Mouse (Mus musculus) forebrain, embryonic 12.5 days (tissue): ENCODE measurements around the gene Islr. TPM values are rescaled to one million over a fixed set of nuclear protein-coding genes. Genes with fewer than 3 reads are reported as not detected.

Source experiments
- ATAC-seq: fragments of 200-750 bp; cut with Nextera tagmentation; 2 replicates; pipeline ENCODE4 v1.8.0; 2017; ENCODE audit warnings: moderate TSS enrichment; ENCODE audit not compliant: low FRiP score
- H3K27ac ChIP-seq: fragments of 300-500 bp; sonication (generic); 2 replicates; pipeline ENCODE4 v1.5.1; 2016; ENCODE audit warnings: mild to moderate bottlenecking
- H3K27me3 ChIP-seq: fragments of 300-500 bp; sonication (generic); 2 replicates; pipeline ENCODE4 v1.6.1; 2016; ENCODE audit warnings: mild to moderate bottlenecking
- H3K36me3 ChIP-seq: fragments of 300-500 bp; sonication (generic); replicated peaks from 2 replicates; pipeline ENCODE4 v1.6.1; 2016; ENCODE audit warnings: mild to moderate bottlenecking
- H3K4me1 ChIP-seq: fragments of 300-500 bp; sonication (generic); 2 replicates; pipeline ENCODE4 v1.6.1; 2016
- H3K4me2 ChIP-seq: fragments of 300-500 bp; sonication (generic); 2 replicates; pipeline ENCODE4 v1.6.1; 2016; ENCODE audit warnings: mild to moderate bottlenecking, moderate library complexity
- H3K4me3 ChIP-seq: fragments of 300-500 bp; sonication (generic); replicated peaks from 2 replicates; pipeline ENCODE4 v1.5.1; 2016; ENCODE audit warnings: mild to moderate bottlenecking
- H3K9ac ChIP-seq: fragments of 300-500 bp; sonication (generic); 2 replicates; pipeline ENCODE4 v1.6.1; 2016; ENCODE audit warnings: mild to moderate bottlenecking
- H3K9me3 ChIP-seq: fragments of 300-500 bp; sonication (generic); 2 replicates; pipeline ENCODE4 v1.6.1; 2016
- WGBS: fragments of 180-500 bp; shearing (Covaris S2); methylation state at CpG from one replicate; pipeline ENCODE4 v1.1.7; 2016; 5-methylcytosine and 5-hydroxymethylcytosine counted together
- polyA plus RNA-seq: library from polyadenylated mRNA; unstranded; fragments of >200 nt; fragmentation: Nextera tagmentation; extraction: Ambion mirVana; gene quantifications from 2 replicates; pipeline ENCODE4 v1.2.1, GENCODE M21; 2016

Islr gene
- polyA plus RNA-seq, 1 experiment from 2014 or later, result 17.9 TPM

DNA sequence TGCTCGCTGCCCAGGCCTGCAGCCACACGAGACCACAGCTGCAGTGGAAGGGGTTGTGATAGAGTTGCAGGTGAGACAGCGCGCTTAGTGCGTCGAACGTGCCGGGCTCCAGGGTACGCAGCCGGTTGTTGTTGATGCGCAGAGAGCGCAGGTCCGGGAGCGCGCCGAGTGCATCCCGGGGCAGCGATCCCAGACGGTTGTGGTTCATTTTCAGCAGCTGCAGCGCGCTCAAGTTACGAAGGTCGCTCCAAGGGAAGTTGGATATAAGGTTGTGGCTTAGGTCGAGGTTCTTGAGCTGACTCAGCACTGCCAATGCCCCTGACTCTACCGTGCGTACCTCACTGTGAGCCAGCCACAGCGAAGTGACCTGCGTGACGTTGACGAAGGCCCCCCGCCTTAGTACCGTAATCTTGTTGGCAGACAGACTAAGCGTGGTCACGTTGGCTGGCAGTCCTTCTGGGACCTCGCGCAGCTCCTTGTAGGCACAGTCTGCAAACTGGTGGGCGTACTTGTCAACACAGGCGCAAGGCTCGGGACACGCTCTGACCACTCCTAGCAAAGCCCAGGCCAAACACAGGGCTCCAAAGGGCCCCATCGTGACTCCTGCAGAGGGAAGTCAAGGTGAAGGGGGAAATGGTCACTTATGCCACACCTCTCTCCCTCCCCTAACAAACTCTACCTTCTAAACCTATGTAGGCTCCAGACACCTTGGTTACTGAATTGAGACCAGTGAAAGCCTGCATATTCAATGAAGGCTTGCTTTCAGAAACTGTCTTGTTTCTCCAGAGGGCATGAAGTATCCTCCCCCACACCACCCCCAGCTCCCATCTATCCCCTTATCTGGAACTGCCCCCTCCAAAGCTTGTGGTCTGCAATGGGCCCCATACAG, 4.5 kb downstream of the Islr start:
- Histone ChIP-seq H3K4me1 (peaks cover 83% of the 10 kb centered on the region), H3K9me3 (no peaks in the 10 kb centered on the region), H3K4me2 (peak overlapping the region; percentile 63), H3K27me3 (peaks cover 92% of the 10 kb centered on the region), H3K4me3 (peak overlapping the region; percentile 43), H3K9ac (peak overlapping the region; percentile 69), H3K36me3 (no peaks in the 10 kb centered on the region), H3K27ac (peak overlapping the region; percentile 91)
- 2% methylated on average over 41 of the region's 41 CpGs for WGBS
- no peak for ATAC-seq

DNA sequence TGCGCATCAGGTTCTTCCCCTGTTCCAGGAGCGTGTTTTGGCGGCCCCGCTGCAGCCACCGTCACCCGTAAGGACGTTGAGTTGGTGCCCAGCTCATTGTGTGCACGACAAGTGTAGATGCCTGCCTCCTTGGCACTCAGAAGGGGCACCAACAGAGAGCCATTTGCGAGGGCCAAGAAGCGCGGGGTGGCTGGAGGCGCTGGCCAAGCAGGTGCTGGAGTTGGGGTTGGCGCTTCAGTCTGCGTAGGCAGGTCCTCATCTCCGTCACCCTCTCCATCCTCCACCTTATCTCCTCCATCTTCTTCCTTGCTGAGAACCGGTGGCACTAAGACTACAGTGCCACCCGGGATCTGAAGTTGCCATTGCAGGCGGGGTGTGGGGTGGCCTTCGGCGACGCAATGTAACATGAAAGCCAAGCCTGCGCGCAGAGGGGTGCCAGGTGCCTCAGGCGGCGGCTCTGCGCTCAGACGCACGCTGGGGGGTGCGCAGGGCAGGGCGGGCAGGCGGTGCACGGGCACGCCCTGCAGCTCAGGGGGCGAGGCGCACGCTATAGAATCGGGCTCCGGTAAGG, 5.2 kb downstream of the Islr start:
- H3K4me3 ChIP-seq, result peak overlapping the region; percentile 43
- 3% methylated on average over 38 of the region's 38 CpGs for WGBS
- ATAC-seq, result no peak
- peak overlapping the region; percentile 63 for H3K4me2 ChIP-seq
- no peaks in the 10 kb centered on the region for H3K36me3 ChIP-seq
- H3K4me1 ChIP-seq, result peaks cover 86% of the 10 kb centered on the region
- H3K9me3 ChIP-seq, result no peaks in the 10 kb centered on the region
- peak overlapping the region; percentile 69 for H3K9ac ChIP-seq
- peak overlapping the region; percentile 91 for H3K27ac ChIP-seq
- peaks cover 99% of the 10 kb centered on the region for H3K27me3 ChIP-seq

DNA sequence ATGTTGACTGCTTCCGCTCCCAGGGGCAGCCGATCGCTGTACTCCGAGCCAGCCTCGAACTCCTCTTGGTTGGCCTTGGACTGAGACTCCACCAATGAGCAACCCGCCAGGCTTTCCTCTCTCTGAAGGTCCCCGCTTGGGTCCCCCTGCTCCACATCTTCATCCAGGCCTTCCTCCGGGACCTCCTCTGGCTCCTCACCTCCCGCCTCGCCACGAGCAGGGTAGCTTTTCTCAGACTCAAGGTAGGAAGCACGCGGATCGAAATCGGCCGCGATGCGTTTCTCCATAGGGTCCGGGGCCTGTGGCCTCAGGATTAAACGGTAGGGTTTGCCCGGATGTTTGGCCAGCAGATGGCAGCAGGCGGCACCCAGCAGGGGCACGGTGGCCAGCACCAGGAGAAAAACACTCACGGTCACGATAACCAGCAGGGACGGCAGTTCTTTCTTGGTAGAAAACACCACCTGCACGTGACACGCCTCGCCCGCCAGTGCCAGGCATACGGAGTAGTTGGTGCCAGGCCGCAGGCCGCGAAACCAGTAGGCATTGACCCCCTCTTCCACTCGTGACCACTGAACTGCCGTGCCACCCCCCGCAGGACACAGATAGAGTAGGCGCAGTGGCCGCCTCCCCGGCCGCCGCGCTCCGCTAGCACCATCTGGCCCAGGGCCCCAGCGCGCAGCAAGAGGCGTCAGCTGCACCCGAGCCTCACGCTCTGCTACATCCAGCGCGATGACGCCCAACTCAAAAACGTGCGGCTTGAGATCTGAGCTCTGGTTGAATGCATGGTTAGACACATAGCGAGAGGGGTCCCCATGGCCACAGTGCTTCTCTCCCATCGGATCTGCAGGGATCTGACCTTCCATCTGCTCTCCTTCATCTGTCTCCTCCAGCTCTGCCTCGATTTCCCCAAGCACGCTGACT, 6.1 kb downstream of the Islr start:
- peak overlapping the region; percentile 63 for H3K4me2 ChIP-seq
- peaks cover 92% of the 10 kb centered on the region for H3K27me3 ChIP-seq
- peak overlapping the region; percentile 69 for H3K9ac ChIP-seq
- WGBS, result 2% methylated on average over 58 of the region's 58 CpGs
- peaks cover 77% of the 10 kb centered on the region for H3K4me1 ChIP-seq
- peak; percentile 28; the same call in 1 of the 2 replicates for ATAC-seq
- no peaks in the 10 kb centered on the region for H3K36me3 ChIP-seq
- H3K9me3 ChIP-seq, result no peaks in the 10 kb centered on the region
- H3K4me3 ChIP-seq, result peak overlapping the region; percentile 43
- H3K27ac ChIP-seq, result peak overlapping the region; percentile 91

DNA sequence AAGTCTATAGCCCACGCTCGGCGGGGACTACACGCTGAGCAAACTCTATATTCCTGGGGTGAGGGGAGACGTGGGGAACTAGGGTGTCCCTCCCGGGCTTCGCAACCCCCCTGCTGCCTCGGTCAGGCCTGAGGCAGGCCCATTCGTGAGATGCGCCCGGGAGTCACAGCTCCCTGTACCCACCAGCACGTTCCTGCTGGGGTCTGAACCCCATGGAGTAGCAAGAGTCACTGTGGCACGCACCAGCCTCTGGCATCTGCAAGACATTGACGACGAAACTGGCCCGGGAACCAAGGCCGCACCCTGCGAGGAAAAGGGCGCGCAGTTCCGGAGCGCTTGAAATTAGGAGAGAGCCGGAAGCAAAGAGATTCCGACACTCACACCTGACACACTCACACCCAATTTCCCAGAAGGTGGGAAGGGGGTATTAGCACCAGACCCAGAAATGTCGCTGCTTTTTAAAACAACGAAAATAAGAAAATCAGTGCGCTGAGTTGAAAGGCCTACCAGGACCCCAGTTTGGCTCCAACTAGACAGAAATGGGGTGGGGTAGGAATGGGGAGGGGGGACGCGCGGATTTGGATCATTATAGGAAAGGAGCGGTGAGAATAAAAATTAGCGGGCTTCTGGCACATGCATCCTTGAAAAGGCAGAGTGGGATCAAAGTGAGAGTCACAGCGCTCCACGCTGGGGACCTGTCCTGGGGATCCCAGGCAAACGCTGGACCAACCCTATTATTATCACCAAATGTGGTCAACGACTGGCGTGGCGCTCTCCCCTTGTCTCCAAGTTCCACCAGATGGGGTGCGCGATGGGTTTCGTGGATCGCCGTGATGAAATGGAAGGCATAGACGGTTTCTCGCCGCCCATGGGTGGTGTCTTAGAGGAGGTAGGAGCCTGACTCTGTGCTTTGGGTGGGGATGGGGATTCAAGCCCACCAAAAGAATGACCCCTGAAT, 7.2 kb downstream of the Islr start:
- Histone ChIP-seq H3K36me3 (no peaks in the 10 kb centered on the region), H3K4me3 (peak overlapping the region; percentile 43), H3K27me3 (peaks cover 80% of the 10 kb centered on the region), H3K27ac (peak overlapping the region; percentile 91), H3K9me3 (no peaks in the 10 kb centered on the region), H3K9ac (peak overlapping the region; percentile 69), H3K4me2 (peak overlapping the region; percentile 63), H3K4me1 (peaks cover 66% of the 10 kb centered on the region)
- ATAC-seq, result no peak
- WGBS, result 4% methylated on average over 46 of the region's 46 CpGs

DNA sequence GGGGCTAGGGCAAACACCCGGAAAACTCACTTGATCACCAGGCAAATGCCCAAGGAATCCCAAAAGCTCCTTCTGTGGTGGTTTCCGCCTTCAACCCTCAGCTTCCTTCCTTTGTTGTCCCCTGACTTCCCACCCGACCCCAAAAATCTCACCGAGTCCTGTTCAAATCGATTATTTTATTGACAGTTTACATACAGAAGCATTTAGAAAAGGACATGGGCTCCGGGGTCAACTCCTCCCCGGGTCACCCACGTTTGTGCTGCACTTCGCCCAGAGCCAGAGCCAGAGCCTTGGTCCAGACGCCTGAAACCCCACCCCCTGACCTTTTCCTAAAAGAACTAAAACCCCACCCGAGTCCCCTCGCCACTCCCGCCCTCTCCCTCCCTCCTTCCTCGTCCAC, 8.0 kb downstream of the Islr start:
- Histone ChIP-seq H3K27me3 (peaks cover 73% of the 10 kb centered on the region), H3K4me3 (peak overlapping the region; percentile 43), H3K4me2 (peak overlapping the region; percentile 63), H3K9ac (peak overlapping the region; percentile 69), H3K4me1 (peaks cover 58% of the 10 kb centered on the region), H3K9me3 (no peaks in the 10 kb centered on the region), H3K36me3 (no peaks in the 10 kb centered on the region), H3K27ac (peak overlapping the region; percentile 91)
- 5% methylated on average over 14 of the region's 14 CpGs for WGBS
- no peak for ATAC-seq

DNA sequence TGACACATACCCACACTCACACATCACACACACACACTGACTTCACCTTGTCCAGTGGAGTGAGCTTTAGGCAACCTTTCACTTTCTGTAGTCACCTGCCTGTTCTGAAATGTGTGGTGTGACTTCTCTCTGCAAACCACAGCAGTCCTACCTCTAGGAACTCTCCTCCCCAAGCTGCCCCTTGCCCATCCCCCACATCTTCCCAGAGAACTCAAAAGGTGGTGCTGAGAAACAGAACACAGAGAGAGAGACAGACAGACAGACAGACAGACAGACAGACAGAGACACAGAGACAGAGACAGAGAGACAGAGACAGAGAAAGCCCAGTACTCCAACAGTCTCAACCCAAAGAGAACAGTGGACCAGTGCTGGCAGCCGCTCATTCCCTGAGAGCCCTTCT, 8.4 kb downstream of the Islr start:
- WGBS, result 13% methylated on average over 1 of the region's 1 CpGs
- Histone ChIP-seq H3K4me2 (peak overlapping the region; percentile 63), H3K4me1 (peaks cover 55% of the 10 kb centered on the region), H3K9ac (peak overlapping the region; percentile 69), H3K27me3 (peaks cover 68% of the 10 kb centered on the region), H3K9me3 (no peaks in the 10 kb centered on the region), H3K4me3 (peak overlapping the region; percentile 43), H3K36me3 (no peaks in the 10 kb centered on the region), H3K27ac (peak overlapping the region; percentile 91)
- ATAC-seq, result no peak

DNA sequence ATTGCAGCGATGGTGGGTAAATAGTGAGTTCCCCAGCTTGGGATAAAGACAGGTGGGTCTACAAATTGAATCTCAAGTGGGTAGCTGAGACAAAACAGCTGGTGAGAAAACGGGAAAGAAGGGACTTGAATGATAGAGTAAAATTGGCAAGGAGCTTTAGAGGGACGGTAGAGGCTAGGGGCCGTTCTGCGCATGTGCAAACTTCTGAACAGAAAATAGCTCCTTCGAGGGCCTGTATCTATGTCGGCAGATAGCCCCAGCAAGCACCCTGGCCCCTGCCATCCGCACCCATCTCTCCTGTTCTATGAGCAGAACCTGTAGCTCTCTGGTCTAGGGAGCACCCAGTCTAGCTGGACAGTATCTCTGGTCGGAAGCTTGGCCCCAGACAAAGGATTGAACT, 9.9 kb downstream of the Islr start:
- Histone ChIP-seq H3K9ac (no peak overlapping the region), H3K4me2 (peak overlapping the region; percentile 8; the same call in 1 of the 2 replicates), H3K4me1 (peaks cover 45% of the 10 kb centered on the region), H3K27ac (0 out of 2 replicates have a peak overlapping the region, but pooled peaks have one; percentile 91), H3K4me3 (no peak overlapping the region), H3K36me3 (no peaks in the 10 kb centered on the region), H3K9me3 (no peaks in the 10 kb centered on the region), H3K27me3 (peaks cover 54% of the 10 kb centered on the region)
- WGBS, result 58% methylated on average over 9 of the region's 9 CpGs
- no peak for ATAC-seq

DNA sequence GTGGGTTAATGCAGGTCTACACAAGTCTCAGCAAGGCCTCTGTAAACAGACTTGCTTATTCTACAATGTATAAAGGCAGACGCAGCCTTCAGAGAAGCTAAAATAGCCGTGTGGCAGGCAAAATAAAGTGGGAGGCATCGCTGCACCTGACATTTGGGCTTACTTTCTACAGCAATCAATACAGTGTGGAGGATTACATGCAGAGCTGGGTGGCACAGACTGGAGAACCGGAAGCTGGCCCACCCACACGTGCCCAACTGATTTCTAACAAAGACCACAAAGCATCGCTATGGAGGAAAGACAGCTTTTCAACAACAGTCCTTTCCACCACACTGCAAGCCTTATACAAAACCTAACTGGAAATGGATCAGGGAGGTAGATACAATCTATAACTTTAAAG, 19.6 kb downstream of the Islr start:
- Histone ChIP-seq H3K4me3 (no peak overlapping the region), H3K9me3 (no peaks in the 10 kb centered on the region), H3K27me3 (no peaks in the 10 kb centered on the region), H3K36me3 (no peaks in the 10 kb centered on the region), H3K9ac (no peak overlapping the region), H3K4me1 (peaks cover 9% of the 10 kb centered on the region), H3K4me2 (no peak overlapping the region), H3K27ac (no peak overlapping the region)
- no peak for ATAC-seq
- whole genome bisulfite sequencing, result 65% methylated on average over 6 of the region's 6 CpGs

DNA sequence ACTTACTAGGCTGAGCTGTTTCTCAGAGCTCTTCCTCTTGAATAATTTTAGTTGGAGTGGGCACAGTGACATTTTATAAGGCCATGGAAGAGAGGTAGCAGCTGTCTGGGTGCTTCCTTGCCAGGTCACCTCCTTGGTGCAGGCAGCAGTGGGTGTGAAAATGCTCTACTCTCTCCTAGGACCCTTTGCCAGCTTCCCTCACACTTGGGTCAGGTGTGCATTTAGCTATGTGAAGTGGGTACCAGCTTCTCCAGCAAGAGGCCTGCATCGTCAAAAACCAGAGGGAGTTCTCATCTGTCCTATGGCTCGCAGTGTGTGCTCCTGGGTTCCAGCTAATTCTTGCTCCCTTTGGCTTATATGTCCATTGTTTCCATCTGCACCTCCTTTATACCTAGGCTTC, 24.7 kb downstream of the Islr start:
- no peaks in the 10 kb centered on the region for H3K9me3 ChIP-seq
- no peak overlapping the region for H3K4me3 ChIP-seq
- H3K27me3 ChIP-seq, result no peaks in the 10 kb centered on the region
- peaks cover 12% of the 10 kb centered on the region for H3K4me1 ChIP-seq
- H3K36me3 ChIP-seq, result no peaks in the 10 kb centered on the region
- no peak overlapping the region for H3K4me2 ChIP-seq
- H3K9ac ChIP-seq, result no peak overlapping the region
- H3K27ac ChIP-seq, result no peak overlapping the region
- no peak for ATAC-seq
- WGBS, result 86% methylated on average over 2 of the region's 2 CpGs

DNA sequence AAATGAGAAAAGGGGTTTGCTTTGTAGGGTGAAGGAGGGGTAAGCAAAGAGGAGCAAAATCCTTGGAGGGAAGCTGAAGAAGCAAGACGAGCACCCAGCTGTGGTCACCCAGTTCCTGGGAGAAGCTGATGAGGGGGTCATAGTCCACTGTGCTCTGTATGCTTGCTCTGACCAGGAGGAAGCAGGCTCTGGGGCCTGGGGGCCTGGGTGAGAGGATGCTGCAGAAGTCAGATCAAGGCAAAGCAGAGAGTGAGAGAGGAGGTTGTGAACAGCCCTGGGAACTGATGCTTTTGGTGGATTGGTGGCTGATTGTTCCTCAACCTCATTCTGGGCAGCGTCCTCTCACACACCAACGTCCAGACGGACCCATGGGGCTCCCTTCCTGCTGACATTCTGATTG, 26.9 kb downstream of the Islr start:
- no peak overlapping the region for H3K4me3 ChIP-seq
- no peak overlapping the region for H3K27ac ChIP-seq
- H3K36me3 ChIP-seq, result no peaks in the 10 kb centered on the region
- H3K27me3 ChIP-seq, result no peaks in the 10 kb centered on the region
- H3K4me1 ChIP-seq, result peaks cover 11% of the 10 kb centered on the region
- ATAC-seq, result no peak
- no peaks in the 10 kb centered on the region for H3K9me3 ChIP-seq
- WGBS, result 68% methylated on average over 4 of the region's 4 CpGs
- H3K4me2 ChIP-seq, result no peak overlapping the region
- no peak overlapping the region for H3K9ac ChIP-seq

DNA sequence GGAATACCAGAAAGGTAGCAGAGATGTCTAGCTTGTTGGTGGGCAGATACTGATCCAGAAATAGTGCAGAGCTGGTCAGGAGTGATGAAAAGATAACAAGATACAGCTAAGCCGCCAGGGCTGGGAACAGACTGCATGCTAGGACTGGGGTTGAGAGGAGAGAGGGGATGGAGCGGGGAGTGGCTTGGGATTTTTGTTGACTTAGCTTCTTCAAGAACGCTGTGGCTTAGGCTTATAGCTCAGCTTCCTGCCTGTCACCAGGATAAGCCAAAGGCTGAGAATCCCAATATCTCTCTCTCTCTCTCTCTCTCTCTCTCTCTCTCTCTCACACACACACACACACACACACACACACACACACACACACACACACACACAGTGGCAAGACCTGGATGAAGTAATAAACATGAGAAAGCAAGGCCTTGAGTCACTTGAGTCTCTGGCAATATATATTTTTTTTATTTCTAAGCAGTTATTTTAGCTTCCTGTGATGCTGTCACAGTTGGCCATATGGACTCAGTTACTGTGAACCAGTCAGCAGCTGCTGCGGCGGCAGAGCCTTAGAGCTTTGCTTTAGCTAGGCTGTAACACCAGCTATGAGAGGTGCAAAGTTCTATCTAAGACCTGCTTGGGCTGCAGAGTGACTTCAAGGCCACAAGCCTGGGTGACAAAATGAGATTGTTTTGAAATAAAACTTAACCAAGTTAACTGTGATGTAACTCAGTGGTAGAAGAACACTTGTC, 28.2 kb downstream of the Islr start:
- Histone ChIP-seq H3K36me3 (no peaks in the 10 kb centered on the region), H3K9ac (no peak overlapping the region), H3K4me1 (peaks cover 11% of the 10 kb centered on the region), H3K4me2 (no peak overlapping the region), H3K4me3 (no peak overlapping the region), H3K27me3 (no peaks in the 10 kb centered on the region), H3K27ac (peak overlapping the region; percentile 54; the same call in 1 of the 2 replicates), H3K9me3 (no peaks in the 10 kb centered on the region)
- ATAC-seq, result no peak
- 51% methylated on average over 5 of the region's 5 CpGs for WGBS
